Mouse (Mus musculus) mature B cell (primary cell): ENCODE measurements around the gene Stx8.

ENCODE experiments used
- in situ Hi-C: fragments of 300-500 bp; cut with MboI; formaldehyde crosslinking; loops from 2 replicates; pipeline ENCODE4 v1.14.3; 2019

Gene Stx8

DNA sequence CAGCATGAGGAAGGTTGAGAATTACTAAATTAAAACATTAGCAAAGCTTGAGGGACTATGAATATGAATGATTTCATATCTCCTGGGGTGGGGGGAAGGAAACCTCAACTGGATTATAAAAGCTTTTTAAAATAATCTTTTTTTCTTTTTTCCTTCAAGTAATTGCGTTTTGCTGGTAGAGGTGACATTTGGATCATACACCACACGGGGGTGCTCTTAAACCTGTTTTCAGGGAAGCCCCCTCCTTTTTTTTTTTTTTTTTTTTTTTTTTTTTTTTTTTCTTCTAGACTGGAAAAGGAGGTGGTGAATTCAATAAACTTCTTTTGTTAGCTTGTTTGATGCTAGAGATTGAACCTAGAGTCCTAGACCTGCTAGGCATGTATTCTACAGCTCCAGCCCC lies 9.3 kb downstream of the Stx8 start:
- in situ Hi-C loops = no loop called here

DNA sequence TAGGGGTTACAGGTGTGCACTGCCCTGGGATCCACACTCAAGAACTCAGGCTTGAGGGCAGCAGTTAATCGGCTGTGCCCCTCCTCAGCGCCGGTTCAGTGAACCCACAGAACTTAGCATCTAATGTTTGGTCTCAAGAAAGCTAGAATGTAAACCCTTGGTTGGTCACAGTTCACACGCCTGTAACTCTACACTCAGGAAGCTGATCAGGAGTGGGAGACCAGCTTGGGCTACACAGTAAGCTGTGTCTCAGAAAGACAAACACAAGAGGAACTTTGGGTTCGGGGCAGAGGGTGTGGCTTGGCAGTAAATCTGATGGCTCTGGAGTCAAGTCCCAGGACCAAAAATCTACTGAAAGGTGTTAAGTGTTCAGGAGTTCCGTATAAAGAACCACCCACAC lies 17.6 kb downstream of the Stx8 start:
- in situ Hi-C loops = no loop called here

DNA sequence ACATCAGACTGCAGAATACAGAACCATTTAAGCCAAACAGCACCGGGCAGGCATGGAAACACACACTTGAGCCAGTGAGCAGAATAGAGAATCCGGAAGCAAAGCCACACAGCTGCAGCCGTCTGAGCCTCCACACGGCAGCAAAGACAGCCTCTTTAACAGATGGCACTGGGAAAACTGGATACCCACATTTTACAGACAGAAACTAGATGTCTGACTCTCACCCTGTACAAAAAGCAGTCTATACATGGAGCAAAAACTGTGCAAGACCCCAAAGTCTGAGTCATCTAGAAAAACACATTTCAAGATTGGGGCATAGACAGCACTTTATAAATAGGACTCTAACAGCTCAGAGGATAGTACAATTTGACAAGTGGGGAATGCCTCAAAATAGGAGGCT lies 25.2 kb downstream of the Stx8 start:
- in situ Hi-C loops = no loop called here

DNA sequence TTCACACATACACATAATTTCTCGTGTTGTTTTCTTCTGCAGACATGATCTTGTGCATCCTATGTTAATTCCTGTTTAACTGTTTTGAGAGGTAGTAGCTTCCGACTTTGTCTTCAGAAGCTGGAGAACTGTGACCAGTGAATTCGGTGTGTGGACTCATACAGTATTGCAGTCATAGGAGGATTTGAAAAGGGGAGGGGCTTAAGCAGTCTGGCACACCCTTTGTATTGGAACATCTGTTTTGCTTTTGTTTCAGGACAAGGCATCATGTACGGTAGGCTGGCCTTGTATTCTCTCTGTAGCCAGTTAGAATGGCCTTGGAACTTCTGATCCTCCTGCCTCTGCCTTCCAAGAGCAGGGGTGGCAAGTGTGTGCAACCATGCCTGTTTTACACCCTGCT lies 30.0 kb downstream of the Stx8 start:
- in situ Hi-C loops = no loop called here

DNA sequence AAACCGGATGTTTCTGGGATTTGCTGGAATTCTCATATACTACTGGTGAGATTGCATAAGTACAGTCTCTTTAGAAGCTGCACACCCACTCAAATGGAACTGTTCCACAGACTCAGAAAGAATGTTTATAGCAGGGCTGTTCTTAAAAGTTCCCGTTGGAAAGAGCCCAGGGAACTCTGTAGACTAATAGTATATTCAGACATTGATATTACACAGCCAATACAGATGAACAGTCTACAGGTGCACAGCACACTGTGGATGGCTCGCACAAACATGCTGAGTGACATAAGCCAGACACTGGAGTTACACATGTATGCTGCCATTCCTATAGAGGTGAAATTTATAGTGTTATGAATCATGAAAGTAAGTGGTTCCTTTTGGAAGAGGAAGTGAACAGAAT lies 32.9 kb downstream of the Stx8 start:
- in situ Hi-C loops = no loop called here

DNA sequence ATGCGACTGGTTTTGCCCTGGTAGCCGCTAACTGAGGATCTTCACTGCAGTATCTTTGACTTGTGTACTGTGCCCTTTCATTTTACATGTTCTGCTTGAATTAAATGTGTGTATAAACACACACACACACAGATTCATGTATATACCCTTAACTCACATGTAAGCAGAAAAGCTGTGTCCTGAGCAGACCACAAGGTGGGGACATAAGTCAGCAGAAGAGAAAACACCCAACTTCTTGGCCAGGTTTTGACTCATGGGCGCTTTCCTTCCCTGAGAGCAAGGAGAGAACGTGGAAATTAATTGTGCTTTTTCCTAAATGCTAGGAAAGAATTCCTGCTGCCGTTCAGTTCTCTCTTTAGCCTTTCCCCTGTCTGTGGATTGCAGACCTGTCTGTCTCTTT lies 33.6 kb downstream of the Stx8 start:
- in situ Hi-C loops = loop anchor here (25.0 kb wide), 1 partner anchor 413 kb away; the partner anchor contains the start of gene Ntn1

DNA sequence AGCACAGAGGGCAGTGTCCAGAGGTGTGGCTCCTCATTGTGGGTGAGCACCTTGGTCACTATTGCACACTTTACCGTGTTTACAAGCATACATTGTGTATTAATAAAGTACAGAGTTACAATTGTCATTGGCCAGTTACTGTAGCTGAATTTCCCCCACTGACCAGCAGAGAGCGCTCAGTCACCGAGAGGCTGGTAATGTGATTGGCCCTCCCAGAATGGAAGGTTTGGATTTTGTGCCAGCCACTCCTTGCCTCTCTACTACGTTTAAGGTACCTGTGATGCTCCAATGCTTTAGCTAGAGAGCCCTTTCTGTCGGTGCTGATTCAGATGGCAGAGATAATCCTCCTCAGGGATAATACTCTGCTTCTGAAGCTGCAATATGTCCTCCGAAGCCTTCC lies 38.2 kb downstream of the Stx8 start:
- in situ Hi-C loops = loop anchor here (25.0 kb wide), 1 partner anchor 408 kb away; the partner anchor contains the start of gene Ntn1

DNA sequence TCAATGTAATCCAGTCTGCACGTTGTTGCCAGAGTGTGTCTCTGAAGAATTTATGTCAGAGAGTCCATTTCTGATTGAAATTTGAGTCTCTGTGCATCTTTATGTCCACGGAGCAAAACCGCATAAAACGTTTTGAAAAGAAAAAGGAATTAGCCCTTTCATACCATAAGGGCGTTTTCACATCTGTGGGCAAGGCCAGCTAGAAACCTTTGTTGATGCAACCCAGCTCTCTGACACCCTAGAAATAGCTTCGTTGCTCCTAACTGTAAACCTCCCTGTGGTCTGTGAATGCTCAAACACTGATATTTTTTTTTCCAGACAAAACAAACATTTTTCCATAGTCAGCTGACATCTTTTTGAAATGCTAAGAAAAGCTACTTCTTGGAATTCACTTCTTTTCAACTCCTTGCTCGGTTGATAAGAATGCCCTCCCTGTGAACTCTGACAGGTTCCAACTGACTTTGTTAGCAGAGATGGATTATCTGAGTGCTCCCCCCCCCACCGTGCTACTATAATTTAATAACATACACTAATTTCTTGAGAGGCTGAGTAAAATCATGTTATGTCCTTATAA lies 40.3 kb downstream of the Stx8 start:
- in situ Hi-C loops = loop anchor here (25.0 kb wide), 1 partner anchor 406 kb away; the partner anchor contains the start of gene Ntn1

DNA sequence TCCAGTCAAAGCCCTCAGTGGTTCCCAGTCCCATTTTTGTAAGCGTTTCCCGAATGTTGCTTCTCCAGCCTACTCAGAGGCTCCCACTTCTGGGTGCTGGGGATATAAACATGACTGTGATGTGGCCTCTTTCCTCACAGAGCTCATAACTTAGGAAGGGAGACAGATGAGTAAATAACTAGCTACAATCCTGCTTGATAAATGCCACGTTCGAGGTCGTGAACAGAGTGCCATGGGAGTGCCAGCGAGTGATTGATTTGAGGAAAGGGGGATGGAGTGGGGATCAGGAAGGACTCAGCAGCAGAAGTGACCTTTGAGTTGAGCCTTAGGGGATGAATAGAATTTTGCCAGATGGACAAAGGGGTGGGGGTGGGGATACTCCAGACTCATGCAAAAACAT lies 41.7 kb downstream of the Stx8 start:
- in situ Hi-C loops = loop anchor here (25.0 kb wide), 1 partner anchor 405 kb away; the partner anchor contains the start of gene Ntn1

DNA sequence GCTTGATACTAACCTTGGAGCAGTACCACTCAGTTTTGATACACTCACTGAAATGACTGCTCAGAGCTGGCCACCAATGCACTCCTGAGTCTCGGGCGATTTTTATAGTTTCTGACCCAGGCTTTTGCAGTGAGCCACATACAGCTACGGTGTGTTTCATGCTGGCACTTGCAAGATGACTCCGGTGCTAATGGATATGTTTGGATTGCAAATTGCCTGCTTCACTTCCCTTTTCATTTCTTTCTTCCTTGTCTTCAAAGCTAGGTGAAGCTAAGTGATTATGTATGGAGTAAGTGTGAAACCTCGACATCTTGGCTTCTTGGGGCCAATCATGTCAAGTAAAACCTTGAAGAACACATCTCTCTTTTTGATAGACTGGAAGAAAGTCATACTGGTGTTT lies 43.4 kb downstream of the Stx8 start:
- in situ Hi-C loops = loop anchor here (25.0 kb wide), 1 partner anchor 403 kb away; the partner anchor contains the start of gene Ntn1

DNA sequence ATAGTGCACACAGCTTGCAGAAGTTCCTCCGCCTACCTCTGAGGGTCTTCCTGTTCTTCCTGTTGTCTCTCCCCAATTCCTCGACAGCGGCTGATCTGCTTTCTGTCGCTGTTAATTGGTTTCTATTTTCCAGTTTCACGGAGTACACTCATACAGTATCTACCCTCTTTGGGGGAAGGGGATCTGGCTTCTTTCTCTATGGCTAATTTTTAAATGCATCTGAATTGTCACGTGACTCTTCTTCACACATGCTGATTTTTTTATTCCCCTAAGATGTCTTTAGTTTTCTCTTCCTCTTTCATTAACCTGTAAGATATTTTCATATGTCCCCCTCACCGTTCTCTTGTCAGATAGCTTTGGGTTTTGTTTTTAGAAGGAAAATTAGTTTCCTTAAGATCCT lies 46.2 kb downstream of the Stx8 start:
- in situ Hi-C loops = loop anchor here (25.0 kb wide), 1 partner anchor 400 kb away; the partner anchor contains the start of gene Ntn1

DNA sequence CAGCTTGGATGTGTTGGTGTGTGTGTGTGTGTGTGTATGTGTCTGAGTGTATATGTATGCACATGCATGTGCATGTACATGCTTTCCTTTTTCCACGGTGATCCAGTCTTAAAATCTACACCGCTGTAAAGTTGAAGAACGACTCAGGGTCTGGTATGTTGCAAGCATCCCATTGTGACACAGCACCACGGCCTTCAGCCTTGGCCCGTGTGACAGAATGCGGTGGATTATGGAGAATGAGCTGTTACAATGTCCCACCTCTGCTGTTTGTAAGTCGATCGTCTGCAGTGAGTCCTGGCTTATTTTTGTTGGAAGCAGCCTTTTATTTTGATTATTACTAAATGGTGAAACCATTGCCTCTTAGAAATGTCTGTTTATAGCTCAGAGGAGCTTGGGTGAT lies 52.2 kb downstream of the Stx8 start:
- in situ Hi-C loops = loop anchor here (25.0 kb wide), 1 partner anchor 394 kb away; the partner anchor contains the start of gene Ntn1

DNA sequence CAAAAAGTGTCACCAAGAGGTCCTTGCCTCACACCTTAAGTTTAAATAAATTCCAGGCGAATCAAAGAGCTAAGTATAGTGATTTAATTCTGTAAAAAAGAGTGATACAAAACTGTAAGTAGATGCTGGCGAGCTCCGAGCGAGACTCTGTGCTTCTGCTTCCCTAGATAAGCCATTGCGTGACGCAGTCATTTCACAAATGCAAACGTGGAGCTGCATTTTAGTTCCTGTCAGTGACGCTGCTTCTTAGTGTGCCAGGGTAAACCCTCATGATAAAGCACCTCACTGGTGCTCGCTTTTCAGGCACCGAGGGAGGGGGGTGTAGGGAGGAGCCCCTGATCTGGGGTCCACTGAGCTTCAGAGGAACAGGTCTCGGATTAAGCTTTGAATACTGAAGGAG lies 53.2 kb downstream of the Stx8 start:
- in situ Hi-C loops = loop anchor here (25.0 kb wide), 1 partner anchor 393 kb away; the partner anchor contains the start of gene Ntn1

DNA sequence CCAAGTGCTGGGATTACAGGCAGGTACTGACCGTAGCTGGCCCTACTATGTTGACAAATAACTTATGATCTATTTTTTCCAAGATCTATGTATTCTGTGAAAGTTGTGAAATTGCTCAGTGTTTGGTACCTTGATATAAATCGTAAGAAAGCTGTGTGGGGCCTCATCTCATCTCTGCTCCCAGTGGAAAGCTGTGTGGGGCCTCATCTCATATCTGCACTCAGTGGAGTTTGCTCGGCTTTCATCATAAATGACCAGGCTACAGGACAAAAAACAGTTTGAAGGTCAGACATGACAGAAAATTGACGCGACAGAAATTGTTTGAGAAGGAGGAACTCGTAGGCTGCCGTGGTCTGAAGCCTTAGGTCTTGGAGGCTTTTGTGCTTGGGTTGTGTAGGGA lies 56.0 kb downstream of the Stx8 start:
- in situ Hi-C loops = loop anchor here (25.0 kb wide), 1 partner anchor 390 kb away; the partner anchor contains the start of gene Ntn1

DNA sequence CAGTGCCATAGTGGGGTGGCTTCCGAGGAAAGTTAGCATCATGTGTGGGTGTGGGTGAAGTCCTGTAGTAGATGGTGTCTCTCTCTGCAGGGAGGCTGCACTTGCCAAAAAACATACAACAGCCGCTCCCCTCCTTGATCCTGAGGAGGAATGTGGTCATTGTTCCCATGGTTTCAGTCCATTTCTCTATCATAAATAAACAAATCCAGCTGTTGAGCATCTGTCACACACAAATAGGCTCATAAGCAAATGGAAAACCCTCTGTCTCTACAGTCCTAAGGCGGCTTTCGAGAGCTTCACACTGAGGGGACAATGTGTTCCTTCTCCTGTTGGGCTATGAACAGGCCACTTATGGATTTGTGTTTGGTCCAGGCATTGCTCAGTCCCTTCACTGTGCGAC lies 56.9 kb downstream of the Stx8 start:
- in situ Hi-C loops = loop anchor here (25.0 kb wide), 1 partner anchor 389 kb away; the partner anchor contains the start of gene Ntn1

DNA sequence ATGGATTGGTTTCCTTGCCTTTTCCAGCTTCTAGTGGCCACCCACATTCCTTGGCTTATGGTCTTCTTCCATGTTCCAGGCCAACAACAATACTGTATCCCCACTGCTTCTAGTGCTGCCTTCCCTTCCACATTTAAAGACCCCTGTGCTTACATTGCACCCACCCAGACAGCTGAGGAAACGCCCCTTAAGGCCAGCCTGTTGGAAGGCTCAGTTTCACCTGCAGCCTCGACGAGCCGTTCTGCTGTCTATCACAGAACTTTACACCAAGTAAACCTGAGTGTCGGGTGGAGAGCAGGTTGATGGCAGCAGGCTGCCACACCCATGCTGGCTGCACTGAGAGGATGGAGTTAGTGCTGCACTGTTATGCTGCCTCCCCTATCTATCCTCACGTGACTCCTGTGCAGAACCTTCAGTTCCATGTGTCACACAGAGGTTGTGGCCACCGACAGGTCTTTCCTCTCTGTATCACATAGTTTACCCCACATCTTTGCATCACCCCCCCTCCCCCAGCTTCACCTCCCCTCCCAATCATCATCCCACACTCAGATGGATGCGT lies 57.9 kb downstream of the Stx8 start:
- in situ Hi-C loops = loop anchor here (25.0 kb wide), 1 partner anchor 388 kb away; the partner anchor contains the start of gene Ntn1

DNA sequence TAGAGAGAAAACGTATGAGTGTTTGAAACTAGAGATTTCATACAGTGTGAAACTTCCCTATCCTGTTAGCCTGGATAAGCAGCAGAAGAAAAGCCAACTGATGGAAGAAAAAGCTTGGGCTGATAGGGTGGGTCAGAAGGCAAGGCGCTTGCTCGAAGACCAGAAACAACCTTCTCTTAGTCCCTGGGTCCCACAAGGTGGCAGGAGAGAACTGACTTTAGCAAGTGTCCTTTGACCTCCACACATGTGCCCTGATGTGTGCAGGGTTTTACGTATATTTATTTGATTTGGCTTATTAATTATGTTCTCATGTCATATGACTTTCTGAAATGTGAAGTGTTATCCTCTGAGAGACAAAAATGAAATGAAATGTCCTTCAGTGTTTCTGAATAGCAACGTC lies 60.6 kb downstream of the Stx8 start:
- in situ Hi-C loops = no loop called here

DNA sequence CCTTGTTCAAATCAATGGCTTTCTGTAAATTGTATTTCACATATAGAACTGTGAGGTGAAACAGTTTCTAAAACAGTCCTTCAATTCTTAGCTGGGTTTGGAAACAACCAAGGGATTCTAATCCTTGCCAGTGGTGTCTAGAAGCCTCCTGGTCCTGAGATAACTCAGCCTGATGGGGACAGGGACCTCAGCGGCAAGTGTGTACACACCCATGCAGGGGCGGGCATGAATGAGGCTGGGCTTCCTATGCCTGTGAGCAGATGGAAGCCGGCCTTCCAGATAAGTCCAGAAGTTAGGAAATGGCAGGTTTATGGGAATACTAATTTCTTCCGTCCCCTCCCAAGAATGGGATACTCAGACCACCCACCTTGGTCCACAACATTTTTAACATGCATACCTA lies 63.1 kb downstream of the Stx8 start:
- in situ Hi-C loops = no loop called here

DNA sequence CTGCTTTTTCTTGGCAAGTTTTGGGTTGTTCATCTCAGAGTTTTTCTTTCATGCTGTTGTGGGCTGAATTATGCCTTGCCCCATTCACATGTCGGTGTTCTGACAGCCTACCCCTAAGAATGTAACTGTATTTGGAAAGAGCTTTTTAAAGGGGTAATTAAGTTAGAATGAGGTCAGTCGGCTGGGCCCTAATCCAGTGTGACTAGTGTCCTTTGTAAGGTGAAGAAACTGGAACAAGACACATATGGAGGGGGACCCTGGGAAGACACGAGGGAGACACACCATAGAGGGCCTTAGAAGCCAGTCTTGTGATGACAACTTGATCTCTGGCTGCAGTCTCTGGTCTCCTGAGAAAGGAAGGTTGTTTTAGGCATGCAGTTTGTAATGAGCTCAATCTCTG lies 63.9 kb downstream of the Stx8 start:
- in situ Hi-C loops = no loop called here

DNA sequence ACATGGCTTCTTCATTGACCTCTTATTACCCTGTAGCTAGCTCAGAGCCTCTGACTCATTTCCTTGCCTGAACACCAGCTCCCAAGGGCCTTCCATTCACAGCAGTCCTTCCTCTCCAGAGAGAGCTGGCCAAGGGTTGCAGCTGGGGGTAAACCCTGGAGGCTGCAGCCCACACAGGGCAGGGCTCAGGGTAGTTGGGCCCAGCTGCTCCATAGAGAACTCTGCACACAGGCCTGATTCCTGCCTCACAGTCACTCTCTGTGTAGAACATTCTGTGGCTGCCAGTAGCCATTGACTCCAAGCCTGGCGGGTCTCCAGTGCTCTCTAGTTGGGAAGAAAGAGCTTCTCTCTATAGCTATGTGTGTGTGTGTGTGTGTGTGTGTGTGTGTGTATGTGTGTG lies 64.8 kb downstream of the Stx8 start:
- in situ Hi-C loops = no loop called here

DNA sequence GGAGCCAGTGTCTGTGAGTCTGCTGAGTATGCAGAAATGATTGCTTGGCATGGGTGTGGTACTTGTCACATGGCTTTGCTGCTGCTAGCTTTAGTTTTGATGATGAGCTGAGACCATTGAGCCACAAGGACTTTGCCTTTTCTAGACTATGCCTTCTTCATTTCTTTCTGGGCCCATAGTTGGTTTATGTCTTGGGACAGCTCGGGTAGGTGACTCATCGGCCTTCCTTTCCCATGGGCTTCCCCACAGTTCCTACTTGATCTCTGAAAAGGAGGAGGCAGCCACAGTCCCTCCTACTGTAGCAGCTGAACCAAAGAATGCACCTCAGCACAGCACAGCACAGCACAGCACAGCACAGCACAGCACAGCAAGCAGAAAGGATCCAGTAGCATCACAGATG lies 66.5 kb downstream of the Stx8 start:
- in situ Hi-C loops = no loop called here

DNA sequence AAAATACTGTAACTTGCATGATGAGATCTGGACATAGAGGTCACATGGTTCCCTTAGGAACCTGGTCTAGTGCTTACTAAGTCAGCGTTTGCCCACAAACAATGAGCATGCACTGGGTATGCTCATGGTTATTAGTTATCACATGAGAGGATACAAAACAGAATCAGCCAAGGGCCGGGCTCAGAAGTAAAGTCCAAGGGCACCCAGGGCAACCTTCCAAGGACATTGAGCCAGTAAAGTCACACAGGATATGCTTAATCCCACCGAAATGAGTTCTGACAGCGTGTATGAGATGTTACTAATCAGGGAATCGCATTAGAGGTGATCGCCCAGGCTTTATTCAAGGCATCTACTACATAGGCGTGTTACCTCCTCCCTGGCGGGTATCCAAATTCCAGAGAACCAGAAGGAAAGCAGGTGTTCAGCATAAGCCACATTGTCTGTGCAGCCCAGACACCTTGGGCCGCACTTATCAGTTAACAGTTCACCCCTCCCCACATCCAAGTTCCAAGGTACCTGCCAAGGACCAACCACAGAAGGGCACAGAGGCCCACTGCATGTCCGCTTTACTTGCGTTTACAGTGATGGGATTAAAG lies 67.4 kb downstream of the Stx8 start:
- in situ Hi-C loops = no loop called here

DNA sequence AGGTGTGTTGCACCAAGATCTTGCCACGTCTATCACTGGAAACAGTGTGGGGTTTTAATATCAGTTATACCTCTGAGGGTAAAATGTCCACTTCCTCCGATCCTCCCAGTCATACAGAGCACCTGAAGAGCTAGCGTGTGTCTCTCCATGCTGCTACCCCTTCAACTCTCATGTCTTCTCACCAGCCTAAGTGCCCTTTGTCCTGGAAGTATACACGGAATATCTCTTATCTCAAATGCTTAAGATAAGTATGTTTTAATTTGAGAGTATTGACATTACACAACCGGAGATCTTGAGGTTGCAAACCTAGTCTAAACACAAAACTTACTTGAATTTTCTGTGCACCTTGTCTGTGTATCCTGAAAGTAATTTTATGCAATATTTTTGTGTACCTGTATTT lies 68.4 kb downstream of the Stx8 start:
- in situ Hi-C loops = no loop called here
